In genomic region chr15:79691023-79691508, GRCm38 (mm10) we compare ENCODE assay signal across 8 mouse cellular contexts. TPM values are rescaled to one million over a fixed set of nuclear protein-coding genes. Genes with fewer than 3 reads are reported as not detected.
DNase-seq lines count a peak whose midpoint lies in the region; ATAC-seq and TF ChIP-seq lines count a peak whose summit lies in the region.

No protein-coding gene starts in this region.

- peak; percentile 10 for ATAC-seq in kidney, embryonic 15.5 days (replicated peaks; ENCODE audit: low FRiP score)
- peak; percentile 44 for ATAC-seq in hindbrain, embryonic 12.5 days (ENCODE audit: low FRiP score)
- peak; percentile 16 for ATAC-seq in lung, embryonic 15.5 days (ENCODE audit: borderline replicate concordance, extremely low read depth, low FRiP score, low TSS enrichment)
- no peak for ATAC-seq in stomach, embryonic 15.5 days (ENCODE audit: insufficient read depth, low FRiP score, low read depth)

- 0 out of 4 replicates have a peak, but pooled peaks of 1 of the 2 experiments have one; percentile 7 for TF ChIP-seq POLR2A in MEL (IDR thresholded peaks at IDR 0.05; ENCODE audit: control insufficient read depth in 1 of 2, insufficient read depth in 1 of 2, low read depth in 1 of 2, low read length in 2 of 2, poor library complexity in 1 of 2)

- peaks cover 46% of the 10 kb centered on the region for H3K4me1 ChIP-seq in kidney, embryonic 15.5 days
- H3K4me1 ChIP-seq in MEL (ENCODE audit: control insufficient read depth in 1 of 2, insufficient read depth in 2 of 2, low read length in 2 of 2), result peaks cover 8 to 34% of the 10 kb centered on the region in 2 experiments
- H3K4me1 ChIP-seq in forebrain, embryonic 10.5 days, result peaks cover 67% of the 10 kb centered on the region
- H3K4me1 ChIP-seq in hindbrain, embryonic 12.5 days, result peaks cover 43% of the 10 kb centered on the region
- peaks cover 39% of the 10 kb centered on the region for H3K4me1 ChIP-seq in lung, embryonic 15.5 days
- H3K4me1 ChIP-seq in stomach, embryonic 15.5 days, result peaks cover 27% of the 10 kb centered on the region

- under 1% methylated on average over 51 of the region's 53 CpGs for WGBS in kidney, embryonic 15.5 days
- under 1% methylated on average over 53 of the region's 53 CpGs for WGBS in forebrain, embryonic 10.5 days
- WGBS in hindbrain, embryonic 12.5 days, result under 1% methylated on average over 52 of the region's 53 CpGs
- WGBS in lung, embryonic 15.5 days, result under 1% methylated on average over 43 of the region's 53 CpGs
- under 1% methylated on average over 46 of the region's 53 CpGs for WGBS in stomach, embryonic 15.5 days

- H3K27ac ChIP-seq in kidney, embryonic 15.5 days, result peak overlapping the region; percentile 85
- peak overlapping the region; percentile 66 for H3K27ac ChIP-seq in MEL (ENCODE audit: control insufficient read depth, low read depth, low read length)
- peak overlapping the region; percentile 95 for H3K27ac ChIP-seq in forebrain, embryonic 10.5 days
- H3K27ac ChIP-seq in hindbrain, embryonic 12.5 days, result peak overlapping the region; percentile 94
- peak overlapping the region; percentile 68 for H3K27ac ChIP-seq in lung, embryonic 15.5 days
- peak overlapping the region; percentile 67 for H3K27ac ChIP-seq in stomach, embryonic 15.5 days

- peak overlapping the region; percentile 97 for H3K4me2 ChIP-seq in kidney, embryonic 15.5 days
- H3K4me2 ChIP-seq in hindbrain, embryonic 12.5 days (replicated peaks), result peak overlapping the region; percentile 90
- peak overlapping the region; percentile 98 for H3K4me2 ChIP-seq in lung, embryonic 15.5 days
- H3K4me2 ChIP-seq in stomach, embryonic 15.5 days, result peak overlapping the region; percentile 97

- peaks cover 56% of the 10 kb centered on the region for H3K79me2 ChIP-seq in MEL (ENCODE audit: control insufficient read depth, insufficient read depth, low read length, poor library complexity)

- no peak for DNase-seq in kidney, adult 18-20 months
- peak; percentile 44 for DNase-seq in MEL (ENCODE audit: low read depth, low spot score)
- no peak for DNase-seq in forebrain, embryonic 10.5 days (ENCODE audit: extremely low spot score, low spot score)
- DNase-seq in yolk sac, embryonic 10.5 days (ENCODE audit: low spot score), result no peak

- H3K36me3 ChIP-seq in kidney, embryonic 15.5 days, result peaks cover 10% of the 10 kb centered on the region; the same call in 1 of the 2 replicates
- peaks cover 0 to 45% of the 10 kb centered on the region in 2 experiments; a peak in 3 of 4 replicates for H3K36me3 ChIP-seq in MEL (ENCODE audit: control insufficient read depth in 1 of 2, insufficient read depth in 2 of 2, low read length in 2 of 2)
- H3K36me3 ChIP-seq in forebrain, embryonic 10.5 days (replicated peaks), result peaks cover 24% of the 10 kb centered on the region
- 0 out of 2 replicates have a peak, but pooled peaks cover 7% of the 10 kb centered on the region for H3K36me3 ChIP-seq in hindbrain, embryonic 12.5 days
- 0 out of 2 replicates have a peak, but pooled peaks cover 4% of the 10 kb centered on the region for H3K36me3 ChIP-seq in lung, embryonic 15.5 days
- peaks cover 12% of the 10 kb centered on the region; the same call in 1 of the 2 replicates for H3K36me3 ChIP-seq in stomach, embryonic 15.5 days

- H3K4me3 ChIP-seq in kidney, embryonic 15.5 days (replicated peaks), result peak overlapping the region; percentile 92
- H3K4me3 ChIP-seq in MEL (ENCODE audit: control insufficient read depth in 1 of 2, insufficient read depth in 1 of 2, low read depth in 2 of 2, low read length in 2 of 2), result peak overlapping the region; percentile 82 to 87
- peak overlapping the region; percentile 98 for H3K4me3 ChIP-seq in forebrain, embryonic 10.5 days
- peak overlapping the region; percentile 93 for H3K4me3 ChIP-seq in hindbrain, embryonic 12.5 days
- H3K4me3 ChIP-seq in lung, embryonic 15.5 days, result peak overlapping the region; percentile 93
- peak overlapping the region; percentile 75 for H3K4me3 ChIP-seq in stomach, embryonic 15.5 days (replicated peaks)

- TF ChIP-seq EP300 in MEL (IDR thresholded peaks at IDR 0.05; ENCODE audit: low read depth in 1 of 2, low read length in 2 of 2), result no peak

- H3K9ac ChIP-seq in kidney, embryonic 15.5 days, result peak overlapping the region; percentile 89
- peak overlapping the region; percentile 96 for H3K9ac ChIP-seq in MEL (ENCODE audit: control insufficient read depth, low read depth, low read length, poor library complexity, severe bottlenecking)
- peak overlapping the region; percentile 81 for H3K9ac ChIP-seq in hindbrain, embryonic 12.5 days
- peak overlapping the region; percentile 91 for H3K9ac ChIP-seq in lung, embryonic 15.5 days
- peak overlapping the region; percentile 60 for H3K9ac ChIP-seq in stomach, embryonic 15.5 days

- no peaks in the 10 kb centered on the region for H3K27me3 ChIP-seq in kidney, embryonic 15.5 days
- H3K27me3 ChIP-seq in MEL (ENCODE audit: control insufficient read depth in 1 of 2, insufficient read depth in 2 of 2, low read length in 2 of 2), result no peaks in the 10 kb centered on the region
- peaks cover 4% of the 10 kb centered on the region; the same call in 1 of the 2 replicates for H3K27me3 ChIP-seq in forebrain, embryonic 10.5 days (ENCODE audit: poor library complexity, severe bottlenecking)
- H3K27me3 ChIP-seq in hindbrain, embryonic 12.5 days, result no peaks in the 10 kb centered on the region
- no peaks in the 10 kb centered on the region for H3K27me3 ChIP-seq in lung, embryonic 15.5 days
- no peaks in the 10 kb centered on the region for H3K27me3 ChIP-seq in stomach, embryonic 15.5 days (replicated peaks)

- no peaks in the 10 kb centered on the region for H3K9me3 ChIP-seq in kidney, embryonic 15.5 days (replicated peaks)
- no peaks in the 10 kb centered on the region for H3K9me3 ChIP-seq in MEL (replicated peaks; ENCODE audit: insufficient read depth, low read length)
- H3K9me3 ChIP-seq in forebrain, embryonic 10.5 days, result no peaks in the 10 kb centered on the region
- no peaks in the 10 kb centered on the region for H3K9me3 ChIP-seq in hindbrain, embryonic 12.5 days (replicated peaks)
- H3K9me3 ChIP-seq in lung, embryonic 15.5 days, result no peaks in the 10 kb centered on the region
- no peaks in the 10 kb centered on the region for H3K9me3 ChIP-seq in stomach, embryonic 15.5 days

- no peak for TF ChIP-seq RAD21 in MEL (IDR thresholded peaks at IDR 0.05; ENCODE audit: low read depth, low read length)

- TF ChIP-seq CTCF in MEL (IDR thresholded peaks at IDR 0.05 in 2 of 3, conservative IDR thresholded peaks at IDR 0.05 in 1 of 3; ENCODE audit: control insufficient read depth in 1 of 3, insufficient read depth in 1 of 3, low read depth in 2 of 3, low read length in 3 of 3, poor library complexity in 1 of 3, severe bottlenecking in 1 of 3), result no peak

RNA-seq across cellular contexts. Expression of gene Gtpbp1, which starts 0.4 kb away (rescaled TPM):
- polyA plus RNA-seq in kidney, embryonic 15.5 days (2015; fragmentation: Nextera tagmentation; extraction: Ambion mirVana), result 32.6 and 36.5 TPM in 2 replicates
- total RNA-seq in MEL (2012; rRNA removed), result 41.9 and 50.3 TPM in 2 replicates
- polyA plus RNA-seq in MEL (2012; ENCODE audit: insufficient read depth in 1 of 2, insufficient read length in 2 of 2, low read depth in 1 of 2, low replicate concordance in 2 of 2, missing spikeins in 1 of 2), result 10 to 100 TPM in 1 of 2 experiments, not detected in 1; 92.2 TPM
- polyA plus RNA-seq in forebrain, embryonic 10.5 days (2016; fragmentation: Nextera tagmentation; extraction: Ambion mirVana), result 48.3 and 52.5 TPM in 2 replicates
- polyA plus RNA-seq in hindbrain, embryonic 12.5 days (2016; fragmentation: Nextera tagmentation; extraction: Ambion mirVana), result 41.4 and 45.5 TPM in 2 replicates
- polyA plus RNA-seq in lung, embryonic 15.5 days (2015; fragmentation: Nextera tagmentation; extraction: Ambion mirVana), result 34.4 and 35.1 TPM in 2 replicates
- 28.2 and 29.3 TPM in 2 replicates for polyA plus RNA-seq in stomach, embryonic 15.5 days (2015; fragmentation: Nextera tagmentation; extraction: Ambion mirVana)

RNA-seq across cellular contexts. Expression of gene Josd1, which starts 3.3 kb away (rescaled TPM):
- polyA plus RNA-seq in kidney, embryonic 15.5 days (2015; fragmentation: Nextera tagmentation; extraction: Ambion mirVana), result 19.0 and 21.1 TPM in 2 replicates
- total RNA-seq in MEL (2012; rRNA removed), result 37.8 and 47.2 TPM in 2 replicates
- polyA plus RNA-seq in MEL (2012; ENCODE audit: insufficient read depth in 1 of 2, insufficient read length in 2 of 2, low read depth in 1 of 2, low replicate concordance in 2 of 2, missing spikeins in 1 of 2), result 10 to 100 TPM in 1 of 2 experiments, not detected in 1; 46.5 TPM
- 16.6 and 18.6 TPM in 2 replicates for polyA plus RNA-seq in forebrain, embryonic 10.5 days (2016; fragmentation: Nextera tagmentation; extraction: Ambion mirVana)
- 29.0 and 29.7 TPM in 2 replicates for polyA plus RNA-seq in hindbrain, embryonic 12.5 days (2016; fragmentation: Nextera tagmentation; extraction: Ambion mirVana)
- polyA plus RNA-seq in lung, embryonic 15.5 days (2015; fragmentation: Nextera tagmentation; extraction: Ambion mirVana), result 21.1 and 21.2 TPM in 2 replicates
- polyA plus RNA-seq in stomach, embryonic 15.5 days (2015; fragmentation: Nextera tagmentation; extraction: Ambion mirVana), result 21.2 and 22.0 TPM in 2 replicates

RNA-seq across cellular contexts. Expression of gene Tomm22, which starts 20.4 kb away (rescaled TPM):
- 249 and 266 TPM in 2 replicates for polyA plus RNA-seq in kidney, embryonic 15.5 days (2015; fragmentation: Nextera tagmentation; extraction: Ambion mirVana)
- 161 and 174 TPM in 2 replicates for total RNA-seq in MEL (2012; rRNA removed)
- polyA plus RNA-seq in MEL (2012; ENCODE audit: insufficient read depth in 1 of 2, insufficient read length in 2 of 2, low read depth in 1 of 2, low replicate concordance in 2 of 2, missing spikeins in 1 of 2), result 100 to 1,000 TPM; 281 to 829 TPM
- polyA plus RNA-seq in forebrain, embryonic 10.5 days (2016; fragmentation: Nextera tagmentation; extraction: Ambion mirVana), result 268 and 286 TPM in 2 replicates
- polyA plus RNA-seq in hindbrain, embryonic 12.5 days (2016; fragmentation: Nextera tagmentation; extraction: Ambion mirVana), result 239 and 249 TPM in 2 replicates
- polyA plus RNA-seq in lung, embryonic 15.5 days (2015; fragmentation: Nextera tagmentation; extraction: Ambion mirVana), result 235 and 247 TPM in 2 replicates
- 227 and 254 TPM in 2 replicates for polyA plus RNA-seq in stomach, embryonic 15.5 days (2015; fragmentation: Nextera tagmentation; extraction: Ambion mirVana)

RNA-seq across cellular contexts. Expression of gene Cby1, which starts 32.1 kb away (rescaled TPM):
- 51.5 and 56.6 TPM in 2 replicates for polyA plus RNA-seq in kidney, embryonic 15.5 days (2015; fragmentation: Nextera tagmentation; extraction: Ambion mirVana)
- 29.6 and 34.3 TPM in 2 replicates for total RNA-seq in MEL (2012; rRNA removed)
- 10 to 100 TPM in 1 of 2 experiments, not detected in 1; 56.2 TPM for polyA plus RNA-seq in MEL (2012; ENCODE audit: insufficient read depth in 1 of 2, insufficient read length in 2 of 2, low read depth in 1 of 2, low replicate concordance in 2 of 2, missing spikeins in 1 of 2)
- 79.1 and 80.3 TPM in 2 replicates for polyA plus RNA-seq in forebrain, embryonic 10.5 days (2016; fragmentation: Nextera tagmentation; extraction: Ambion mirVana)
- polyA plus RNA-seq in hindbrain, embryonic 12.5 days (2016; fragmentation: Nextera tagmentation; extraction: Ambion mirVana), result 63.7 and 69.0 TPM in 2 replicates
- 63.9 and 65.6 TPM in 2 replicates for polyA plus RNA-seq in lung, embryonic 15.5 days (2015; fragmentation: Nextera tagmentation; extraction: Ambion mirVana)
- polyA plus RNA-seq in stomach, embryonic 15.5 days (2015; fragmentation: Nextera tagmentation; extraction: Ambion mirVana), result 41.4 and 42.2 TPM in 2 replicates

RNA-seq across cellular contexts. Expression of gene Fam227a, which starts 32.3 kb away (rescaled TPM):
- polyA plus RNA-seq in kidney, embryonic 15.5 days (2015; fragmentation: Nextera tagmentation; extraction: Ambion mirVana), result 1.3 and 1.5 TPM in 2 replicates
- 0.35 and 0.39 TPM in 2 replicates for total RNA-seq in MEL (2012; rRNA removed)
- polyA plus RNA-seq in MEL (2012; ENCODE audit: insufficient read depth in 1 of 2, insufficient read length in 2 of 2, low read depth in 1 of 2, low replicate concordance in 2 of 2, missing spikeins in 1 of 2), result under 1 TPM in 1 of 2 experiments, not detected in 1; 0.60 TPM
- 1.8 and 2.5 TPM in 2 replicates for polyA plus RNA-seq in forebrain, embryonic 10.5 days (2016; fragmentation: Nextera tagmentation; extraction: Ambion mirVana)
- 5.5 and 5.9 TPM in 2 replicates for polyA plus RNA-seq in hindbrain, embryonic 12.5 days (2016; fragmentation: Nextera tagmentation; extraction: Ambion mirVana)
- 1.6 TPM in 2 replicates for polyA plus RNA-seq in lung, embryonic 15.5 days (2015; fragmentation: Nextera tagmentation; extraction: Ambion mirVana)
- polyA plus RNA-seq in stomach, embryonic 15.5 days (2015; fragmentation: Nextera tagmentation; extraction: Ambion mirVana), result 1.3 and 1.4 TPM in 2 replicates
